Mouse (Mus musculus) heart, postnatal 0 days (tissue): ENCODE measurements at regions not wholly inside any gene's neighbourhood (a gene's known extent, or its start where the extent isn't known, plus 50 kb on each side); places are given as distances from the start of the nearest gene placed in this dataset.

Experiments
- CTCF ChIP-seq: IDR thresholded peaks from 2 replicates; pipeline ENCODE4 v1.5.1; 2016; ENCODE audit warnings: antibody characterized with exemption, control low read depth, low read depth
- EP300 ChIP-seq: IDR thresholded peaks from 2 replicates; pipeline ENCODE4 v1.6.1; 2016; ENCODE audit warnings: antibody characterized with exemption, low read depth

GRCm38 (mm10) chr19:36178828-36179251, 58.9 kb upstream of the Ankrd1 start:
- TF ChIP-seq EP300 (no peak), CTCF (peak; percentile 51)
